Mouse (Mus musculus): ENCODE results near the gene Nos1ap. TPM values are rescaled to one million over a fixed set of nuclear protein-coding genes. Genes with fewer than 3 reads are reported as not detected.

Gene Nos1ap
- polyA plus RNA-seq, 1 experiment from 2014 or later: 6.3 TPM

DNA sequence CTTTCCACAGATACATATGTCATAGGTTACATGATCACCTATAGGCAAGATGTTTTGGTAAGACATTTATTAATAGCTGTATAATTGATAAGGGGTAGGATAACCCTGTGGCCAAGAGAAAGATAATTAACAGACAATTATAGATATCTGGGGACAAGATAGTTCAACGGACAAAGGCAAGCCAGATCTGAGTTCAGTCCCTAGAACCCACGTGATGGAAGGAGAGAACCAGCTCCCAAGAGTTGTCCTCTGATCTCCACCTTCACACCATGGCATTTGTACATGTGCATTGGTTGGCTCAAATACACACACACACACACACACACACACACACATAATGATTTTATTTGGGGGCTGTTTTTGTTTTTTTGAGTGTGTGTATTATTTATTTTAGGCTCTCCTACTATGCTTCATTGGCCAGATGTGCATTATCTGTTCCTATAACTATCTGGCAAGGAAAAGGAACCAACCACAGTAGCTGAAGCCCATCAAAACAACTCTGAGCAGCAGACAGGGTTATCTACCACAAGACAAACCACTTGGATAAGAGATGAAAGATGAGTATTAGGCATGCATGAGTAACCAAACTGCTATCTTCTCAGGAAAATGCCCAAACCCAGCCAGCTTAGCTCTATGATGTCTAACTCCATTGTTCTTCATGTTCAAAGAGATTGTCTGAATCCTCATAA is 30.2 kb upstream of the Nos1ap start:
- WGBS (ENCODE audit: insufficient replicate concordance): 35% methylated on average over 2 of the region's 2 CpGs
- Histone ChIP-seq H3K4me2 (ENCODE audit: low read depth, low read length) (no peak overlapping the region), H3K4me3 (ENCODE audit: low read depth, low read length) (no peak overlapping the region), H3K27me3 (ENCODE audit: control insufficient read depth, insufficient read depth, low read depth, low read length) (no peaks in the 10 kb centered on the region), H3K4me1 (ENCODE audit: control insufficient read depth, low read depth, low read length) (peaks cover 31% of the 10 kb centered on the region), H3K36me3 (ENCODE audit: control insufficient read depth, insufficient read depth) (no peaks in the 10 kb centered on the region), H3K9ac (ENCODE audit: low read depth, low read length) (no peak overlapping the region; the same call in 1 of the 2 replicates), H3K9me3 (replicated peaks; ENCODE audit: control insufficient read depth, low read length) (peaks cover 3% of the 10 kb centered on the region; the same call in 1 of the 2 replicates), H3K27ac (ENCODE audit: low read length) (no peak overlapping the region; the same call in 1 of the 2 replicates)
- ATAC-seq (ENCODE audit: low read depth): no peak

- 58% methylated on average over 18 of the region's 18 CpGs for WGBS (ENCODE audit: insufficient replicate concordance)
Measured at GRCm38 (mm10) chr1:170612968-170613872, 23.6 kb upstream of the Nos1ap start.

DNA sequence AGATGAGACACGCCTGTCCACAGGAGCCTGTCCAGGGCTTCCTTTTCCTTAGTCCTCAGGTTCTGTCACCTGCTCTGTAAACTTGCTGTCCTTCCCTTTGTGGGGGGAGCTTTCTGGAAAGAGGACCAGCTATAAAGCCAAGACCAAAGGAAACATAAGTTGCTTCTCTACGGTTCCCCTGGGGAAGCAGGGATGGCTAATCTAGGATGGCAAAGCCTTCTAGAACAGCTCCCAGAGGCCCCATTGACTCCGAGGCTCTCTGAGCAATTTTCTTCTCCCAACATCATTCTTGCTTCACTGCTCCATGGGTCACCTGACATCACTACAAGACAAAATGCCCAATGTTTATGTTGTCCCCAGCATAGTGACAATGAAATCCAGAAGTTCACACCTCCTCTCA is 22.0 kb upstream of the Nos1ap start:
- ATAC-seq (ENCODE audit: low read depth): no peak
- Histone ChIP-seq H3K27me3 (ENCODE audit: control insufficient read depth, insufficient read depth, low read depth, low read length) (no peaks in the 10 kb centered on the region), H3K4me3 (ENCODE audit: low read depth, low read length) (no peak overlapping the region), H3K9me3 (replicated peaks; ENCODE audit: control insufficient read depth, low read length) (no peaks in the 10 kb centered on the region), H3K4me2 (ENCODE audit: low read depth, low read length) (no peak overlapping the region), H3K9ac (ENCODE audit: low read depth, low read length) (no peak overlapping the region), H3K27ac (ENCODE audit: low read length) (peak overlapping the region; percentile 93), H3K4me1 (ENCODE audit: control insufficient read depth, low read depth, low read length) (peaks cover 35% of the 10 kb centered on the region), H3K36me3 (ENCODE audit: control insufficient read depth, insufficient read depth) (no peaks in the 10 kb centered on the region)
- WGBS (ENCODE audit: insufficient replicate concordance): 78% methylated on average over 3 of the region's 3 CpGs

More at GRCm38 (mm10) chr1:170612968-170613872, 23.6 kb upstream of the Nos1ap start:
- Histone ChIP-seq H3K9me3 (replicated peaks; ENCODE audit: control insufficient read depth, low read length) (no peaks in the 10 kb centered on the region), H3K4me2 (ENCODE audit: low read depth, low read length) (no peak overlapping the region), H3K4me3 (ENCODE audit: low read depth, low read length) (no peak overlapping the region), H3K9ac (ENCODE audit: low read depth, low read length) (no peak overlapping the region), H3K36me3 (ENCODE audit: control insufficient read depth, insufficient read depth) (no peaks in the 10 kb centered on the region), H3K27ac (ENCODE audit: low read length) (no peak overlapping the region; the same call in 1 of the 2 replicates), H3K4me1 (ENCODE audit: control insufficient read depth, low read depth, low read length) (peaks cover 35% of the 10 kb centered on the region), H3K27me3 (ENCODE audit: control insufficient read depth, insufficient read depth, low read depth, low read length) (no peaks in the 10 kb centered on the region)
- ATAC-seq (ENCODE audit: low read depth): no peak; the same call in 1 of the 2 replicates

DNA sequence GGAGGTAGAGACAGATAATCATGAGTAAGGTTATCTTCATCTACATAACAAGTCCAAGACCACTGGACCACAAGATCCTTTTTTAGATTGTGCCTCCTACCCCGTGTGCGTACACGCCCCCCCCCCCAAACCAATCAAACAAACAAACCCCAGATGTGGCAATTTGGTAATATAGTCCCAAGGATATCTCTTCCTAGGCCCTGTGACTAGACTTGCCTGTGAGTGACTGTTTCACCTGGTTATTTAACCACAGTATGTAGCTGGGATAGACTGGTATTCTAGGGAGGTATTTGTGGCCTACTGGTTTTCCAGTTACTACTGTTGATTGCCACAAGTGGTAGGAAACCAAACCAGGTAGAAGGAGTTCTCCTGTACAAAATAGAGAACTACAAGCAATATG is 21.0 kb upstream of the Nos1ap start:
- Histone ChIP-seq H3K9me3 (replicated peaks; ENCODE audit: control insufficient read depth, low read length) (no peaks in the 10 kb centered on the region), H3K27ac (ENCODE audit: low read length) (peak overlapping the region; percentile 93), H3K4me2 (ENCODE audit: low read depth, low read length) (peak overlapping the region; percentile 57), H3K9ac (ENCODE audit: low read depth, low read length) (peak overlapping the region; percentile 42), H3K27me3 (ENCODE audit: control insufficient read depth, insufficient read depth, low read depth, low read length) (no peaks in the 10 kb centered on the region), H3K4me1 (ENCODE audit: control insufficient read depth, low read depth, low read length) (peaks cover 35% of the 10 kb centered on the region), H3K4me3 (ENCODE audit: low read depth, low read length) (0 out of 2 replicates have a peak overlapping the region, but pooled peaks have one; percentile 8), H3K36me3 (ENCODE audit: control insufficient read depth, insufficient read depth) (no peaks in the 10 kb centered on the region)
- WGBS (ENCODE audit: insufficient replicate concordance): 39% methylated on average over 3 of the region's 3 CpGs
- peak; percentile 54 for ATAC-seq (ENCODE audit: low read depth)

DNA sequence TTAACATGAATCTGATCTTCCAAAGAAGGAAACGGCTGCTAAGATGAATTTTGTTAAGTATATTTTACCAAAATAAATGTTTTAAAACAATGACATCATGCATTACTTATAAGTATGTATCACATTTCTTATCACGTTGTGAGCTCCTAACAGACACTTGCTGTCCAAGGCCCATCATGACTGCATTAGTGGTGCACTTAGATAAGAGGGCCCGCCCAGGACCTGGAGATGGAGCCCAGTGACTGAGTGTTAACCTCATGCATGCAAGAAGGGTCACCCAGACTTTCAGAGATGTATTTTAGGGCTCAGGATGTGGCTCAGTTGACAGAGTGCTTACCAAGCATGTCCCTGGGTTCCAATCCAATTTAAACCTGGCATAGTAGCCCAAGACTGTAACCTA is 20.6 kb upstream of the Nos1ap start:
- H3K36me3 ChIP-seq (ENCODE audit: control insufficient read depth, insufficient read depth): no peaks in the 10 kb centered on the region
- H3K4me1 ChIP-seq (ENCODE audit: control insufficient read depth, low read depth, low read length): peaks cover 35% of the 10 kb centered on the region
- WGBS (ENCODE audit: insufficient replicate concordance): 31% methylated on average over 3 of the region's 3 CpGs
- H3K27me3 ChIP-seq (ENCODE audit: control insufficient read depth, insufficient read depth, low read depth, low read length): no peaks in the 10 kb centered on the region
- H3K9me3 ChIP-seq (replicated peaks; ENCODE audit: control insufficient read depth, low read length): no peaks in the 10 kb centered on the region
- peak overlapping the region; percentile 57 for H3K4me2 ChIP-seq (ENCODE audit: low read depth, low read length)
- H3K4me3 ChIP-seq (ENCODE audit: low read depth, low read length): 0 out of 2 replicates have a peak overlapping the region, but pooled peaks have one; percentile 8
- peak overlapping the region; percentile 97 for H3K27ac ChIP-seq (ENCODE audit: low read length)
- peak; percentile 99 for ATAC-seq (ENCODE audit: low read depth)
- peak overlapping the region; percentile 42 for H3K9ac ChIP-seq (ENCODE audit: low read depth, low read length)

DNA sequence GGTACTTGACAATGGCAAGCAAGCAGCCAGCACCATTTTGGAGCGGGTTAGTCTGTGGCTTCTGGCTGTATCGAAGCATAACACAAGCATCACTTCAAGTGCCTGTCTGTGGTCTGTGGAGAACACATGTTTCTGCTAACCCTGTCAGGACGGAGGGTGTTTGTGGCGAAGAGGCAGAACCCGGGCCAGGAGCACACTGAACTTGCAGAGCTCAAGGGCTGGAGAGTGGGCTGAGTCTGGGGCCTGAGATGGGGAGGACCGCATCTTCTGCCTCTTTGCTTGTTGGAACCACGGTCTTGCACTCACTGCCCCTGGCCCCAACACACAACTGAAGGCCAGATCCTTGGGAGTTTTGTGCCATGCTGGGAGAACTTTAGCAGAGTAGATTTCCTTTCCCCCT is 20.2 kb upstream of the Nos1ap start:
- H3K9ac ChIP-seq (ENCODE audit: low read depth, low read length): peak overlapping the region; percentile 63
- peaks cover 35% of the 10 kb centered on the region for H3K4me1 ChIP-seq (ENCODE audit: control insufficient read depth, low read depth, low read length)
- no peak overlapping the region for H3K4me3 ChIP-seq (ENCODE audit: low read depth, low read length)
- H3K27ac ChIP-seq (ENCODE audit: low read length): peak overlapping the region; percentile 97
- no peaks in the 10 kb centered on the region for H3K9me3 ChIP-seq (replicated peaks; ENCODE audit: control insufficient read depth, low read length)
- WGBS (ENCODE audit: insufficient replicate concordance): 28% methylated on average over 7 of the region's 7 CpGs
- H3K27me3 ChIP-seq (ENCODE audit: control insufficient read depth, insufficient read depth, low read depth, low read length): no peaks in the 10 kb centered on the region
- H3K36me3 ChIP-seq (ENCODE audit: control insufficient read depth, insufficient read depth): no peaks in the 10 kb centered on the region
- H3K4me2 ChIP-seq (ENCODE audit: low read depth, low read length): peak overlapping the region; percentile 45
- peak; percentile 56 for ATAC-seq (ENCODE audit: low read depth)

GRCm38 (mm10) chr1:170608461-170609071 is 18.9 kb upstream of the Nos1ap start:
- Histone ChIP-seq H3K9ac (ENCODE audit: low read depth, low read length) (no peak overlapping the region), H3K4me2 (ENCODE audit: low read depth, low read length) (no peak overlapping the region), H3K27me3 (ENCODE audit: control insufficient read depth, insufficient read depth, low read depth, low read length) (no peaks in the 10 kb centered on the region), H3K4me1 (ENCODE audit: control insufficient read depth, low read depth, low read length) (peaks cover 35% of the 10 kb centered on the region), H3K36me3 (ENCODE audit: control insufficient read depth, insufficient read depth) (no peaks in the 10 kb centered on the region), H3K4me3 (ENCODE audit: low read depth, low read length) (no peak overlapping the region), H3K9me3 (replicated peaks; ENCODE audit: control insufficient read depth, low read length) (no peaks in the 10 kb centered on the region), H3K27ac (ENCODE audit: low read length) (peak overlapping the region; percentile 55; the same call in 1 of the 2 replicates)
- WGBS (ENCODE audit: insufficient replicate concordance): 61% methylated on average over 3 of the region's 3 CpGs
- ATAC-seq (ENCODE audit: low read depth): no peak

GRCm38 (mm10) chr1:170607231-170607917 is 17.7 kb upstream of the Nos1ap start:
- no peak overlapping the region for H3K27ac ChIP-seq (ENCODE audit: low read length)

More at GRCm38 (mm10) chr1:170607231-170607917, 17.7 kb upstream of the Nos1ap start:
- no peak for ATAC-seq (ENCODE audit: low read depth)
- Histone ChIP-seq H3K4me3 (ENCODE audit: low read depth, low read length) (no peak overlapping the region), H3K9me3 (replicated peaks; ENCODE audit: control insufficient read depth, low read length) (no peaks in the 10 kb centered on the region), H3K27me3 (ENCODE audit: control insufficient read depth, insufficient read depth, low read depth, low read length) (no peaks in the 10 kb centered on the region), H3K4me1 (ENCODE audit: control insufficient read depth, low read depth, low read length) (peaks cover 32% of the 10 kb centered on the region), H3K9ac (ENCODE audit: low read depth, low read length) (no peak overlapping the region), H3K36me3 (ENCODE audit: control insufficient read depth, insufficient read depth) (no peaks in the 10 kb centered on the region), H3K4me2 (ENCODE audit: low read depth, low read length) (no peak overlapping the region)
- WGBS (ENCODE audit: insufficient replicate concordance): 76% methylated on average over 8 of the region's 8 CpGs

Data from liver, embryonic 16.5 days (tissue).